Mouse (Mus musculus) adrenal gland, postnatal 0 days (tissue): ENCODE data around the gene Defb39. TPM values are rescaled to one million over a fixed set of nuclear protein-coding genes. Genes with fewer than 3 reads are reported as not detected.

ENCODE experiments used
- polyA plus RNA-seq: library from polyadenylated mRNA; unstranded; fragments of >200 nt; fragmentation: Nextera tagmentation; extraction: Ambion mirVana; gene quantifications from 2 replicates; pipeline ENCODE4 v1.2.1, GENCODE M21; 2015

Defb39 gene
- polyA plus RNA-seq = not detected in 2 replicates

GRCm38 (mm10) chr8:19064710-19065109 lies at the start of gene Defb39:
Defb39 (minus strand) TSS chr8:19064810.

GRCm38 (mm10) chr8:19026466-19026865 lies 38.1 kb downstream of the Defb39 start, which contains the start of gene Defb38:
Defb38 (minus strand) TSS chr8:19026566.

Other genes starting within 250 kb of the Defb39 start
- gene Defb40, start 86.6 kb downstream of the Defb39 start, polyA plus RNA-seq = 0.39 and 0.69 TPM in 2 replicates
- gene Defb37, start 73.8 kb downstream of the Defb39 start, polyA plus RNA-seq = 0.95 TPM in 1 of 2 replicates, not detected in the other
- gene Defb38, start 38.2 kb downstream of the Defb39 start, polyA plus RNA-seq = not detected in 2 replicates
- gene Defb12, start 50.0 kb upstream of the Defb39 start, polyA plus RNA-seq = 0.18 TPM in 1 of 2 replicates, not detected in the other
- not detected in 2 replicates for gene Defb34, start 58.9 kb upstream of the Defb39 start, polyA plus RNA-seq
- gene Gm45826, start 76.0 kb upstream of the Defb39 start, polyA plus RNA-seq = not detected in 2 replicates
- 1.5 and 2.5 TPM in 2 replicates for gene Defb14, start 129.5 kb upstream of the Defb39 start, polyA plus RNA-seq
- gene Defb4, start 133.9 kb upstream of the Defb39 start, polyA plus RNA-seq = 0.43 TPM in 1 of 2 replicates, not detected in the other
- not detected in 2 replicates for gene Defb6, start 160.7 kb upstream of the Defb39 start, polyA plus RNA-seq
- not detected in 2 replicates for gene Defb46, start 175.1 kb upstream of the Defb39 start, polyA plus RNA-seq
- gene Defb5, start 182.8 kb upstream of the Defb39 start, polyA plus RNA-seq = not detected in 2 replicates
- gene Defb3, start 228.6 kb upstream of the Defb39 start, polyA plus RNA-seq = not detected in 2 replicates